Mouse (Mus musculus): Measurements from ENCODE around the gene Apba1. TPM values are rescaled to one million over a fixed set of nuclear protein-coding genes. Genes with fewer than 3 reads are reported as not detected.

Apba1 gene
- total RNA-seq, 4 experiments from 2014 or later: 4.4 to 7.5 (median 5.3) TPM

- DNase-seq: no peak
These were observed 225.5 kb downstream of the Apba1 start for GRCm38 (mm10) chr19:23984186-23984585.

- no peak for DNase-seq
These were observed 228.6 kb downstream of the Apba1 start for GRCm38 (mm10) chr19:23987291-23987690.

- DNase-seq: no peak
These were observed 229.5 kb downstream of the Apba1 start for GRCm38 (mm10) chr19:23988166-23988565.

GRCm38 (mm10) chr19:23995766-23996399 is 237.2 kb downstream of the Apba1 start:
- no peak for DNase-seq

Other genes starting within 250 kb of the Apba1 start
- gene 1700028P14Rik, start 106.1 kb upstream of the Apba1 start, total RNA-seq (2022): under 1 TPM in 1 of 4 experiments, not detected in 3; 0.35 TPM
- gene Ptar1, start 71.5 kb upstream of the Apba1 start, total RNA-seq (2022): 10 to 100 TPM; 26.2 to 37.3 (median 28.5) TPM